Mouse (Mus musculus) testis, postnatal 14 days (tissue): ENCODE measurements around the gene Tead1.

Experiments used
- DNase-seq: peaks from one replicate; pipeline ENCODE4 v3.0.0; 2021; ENCODE audit warnings: low spot score

Tead1 gene

DNA sequence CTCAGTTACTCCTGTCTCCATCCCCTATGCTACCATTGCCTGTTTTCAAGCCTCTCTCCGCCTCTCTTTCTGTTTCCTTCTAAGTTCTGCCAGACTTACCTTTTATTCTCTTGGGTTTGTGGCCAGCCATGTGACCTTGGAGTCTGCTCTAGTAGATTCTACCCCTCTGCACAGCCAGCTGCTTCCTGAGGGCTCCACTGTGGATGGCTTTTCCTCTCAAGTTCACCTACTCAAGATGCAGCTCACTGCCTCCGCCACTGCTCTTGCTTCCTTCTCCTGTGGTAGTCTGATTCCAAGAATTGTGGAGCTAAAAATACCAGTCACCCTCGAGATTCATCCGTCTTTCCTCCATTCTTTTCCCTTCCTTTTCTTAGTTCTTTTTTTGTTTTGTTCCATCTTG, 140.7 kb downstream of the Tead1 start:
- DNase-seq, result no peak

DNA sequence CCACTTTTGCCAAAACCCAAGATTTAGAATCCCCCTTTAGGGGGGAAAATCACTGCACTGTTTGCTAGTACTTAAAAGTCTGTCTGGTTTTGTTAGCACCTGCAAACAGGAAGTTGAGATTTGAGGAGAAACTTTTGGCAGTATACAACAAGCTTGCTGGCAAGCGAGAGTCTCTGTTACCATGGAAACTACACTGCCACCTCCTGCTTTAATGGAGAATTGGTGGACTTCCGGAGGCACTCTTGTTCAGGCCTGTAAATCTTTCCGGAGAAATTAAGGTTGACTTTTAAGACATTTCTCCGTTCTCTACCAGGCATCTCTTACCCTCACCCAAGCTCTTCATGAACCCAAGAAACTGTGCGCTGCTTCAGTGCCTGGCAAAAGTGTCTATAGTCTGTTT, 143.8 kb downstream of the Tead1 start:
- DNase-seq, result no peak

DNA sequence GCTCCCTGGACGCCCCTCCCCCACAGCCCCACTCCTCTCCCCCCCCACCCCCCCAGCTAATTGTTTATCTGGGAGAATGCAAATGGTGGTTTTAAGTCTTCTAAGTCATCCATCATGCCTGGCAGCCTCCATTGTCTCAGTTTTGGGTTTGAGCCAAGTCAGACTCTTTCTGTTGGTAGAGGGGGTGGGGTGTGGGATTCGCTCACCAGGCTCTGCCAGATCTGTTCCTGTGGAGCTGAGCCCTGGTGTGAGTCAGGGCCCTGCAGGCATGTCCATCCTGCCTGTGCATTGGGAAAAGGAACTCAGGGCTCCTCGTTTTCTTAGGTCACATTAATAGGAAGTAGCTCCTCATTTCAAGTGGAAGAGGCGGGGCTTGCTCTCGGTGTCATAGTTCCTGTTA, 144.5 kb downstream of the Tead1 start:
- peak; percentile 39 for DNase-seq

DNA sequence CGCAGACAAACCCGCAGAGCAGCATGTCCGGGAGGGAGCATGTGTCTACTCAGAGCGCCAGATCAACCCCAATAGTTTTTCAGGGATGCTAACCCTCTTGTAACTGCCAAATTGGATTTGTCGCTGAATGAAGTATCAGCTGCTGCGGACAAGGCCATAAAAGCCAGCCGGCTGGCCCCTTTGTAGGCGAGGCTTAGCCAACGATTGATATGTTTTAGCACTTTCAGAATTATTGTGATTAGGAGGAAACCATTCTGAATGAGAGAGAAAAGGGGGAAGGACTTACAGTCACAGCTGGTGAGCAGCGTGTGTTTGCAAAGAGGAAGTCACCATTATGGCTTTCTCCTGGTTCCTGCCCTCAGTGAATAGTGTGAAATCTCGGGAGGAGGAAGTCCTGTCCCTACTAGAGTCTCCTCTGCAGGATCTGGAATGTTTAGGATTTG, 146.2 kb downstream of the Tead1 start:
- no peak for DNase-seq

DNA sequence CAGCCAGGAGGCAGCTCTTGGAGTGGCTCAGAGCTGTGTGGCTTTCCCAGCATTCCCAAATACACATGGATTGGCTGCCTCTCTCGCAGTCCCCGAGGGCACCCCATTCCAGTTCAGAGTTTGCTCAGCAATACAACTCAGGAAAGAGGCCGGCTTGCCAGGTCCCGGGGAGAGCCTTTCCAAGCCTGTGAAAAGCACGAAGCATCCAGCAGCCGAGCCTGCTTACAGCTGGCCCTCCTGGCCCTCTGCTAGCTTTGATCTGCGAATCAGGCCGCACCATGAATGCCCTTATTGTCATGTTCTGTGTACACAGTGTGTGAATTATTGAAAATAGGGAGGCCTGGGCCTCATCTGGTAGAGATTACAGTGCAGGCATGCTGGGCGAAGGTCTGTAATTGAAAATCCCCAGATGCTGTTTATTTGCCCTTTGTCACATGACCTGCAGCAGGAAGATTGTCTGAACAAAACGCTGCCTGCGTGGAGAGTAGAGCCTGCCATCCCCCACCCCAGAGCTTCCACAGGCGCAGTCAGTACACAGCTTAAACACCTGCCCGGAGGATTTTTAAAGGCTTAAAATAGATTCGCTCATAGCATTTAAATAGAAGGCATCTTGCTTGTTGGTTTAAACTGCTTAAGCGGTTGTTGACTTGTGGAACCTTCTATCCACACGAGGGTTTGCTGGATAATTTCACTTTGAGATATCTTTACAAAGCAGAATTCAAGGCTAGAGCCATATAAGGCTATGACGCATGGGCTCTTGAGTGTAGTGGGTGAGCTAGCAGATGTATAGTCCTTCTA, 147.2 kb downstream of the Tead1 start:
- peak; percentile 24 for DNase-seq

DNA sequence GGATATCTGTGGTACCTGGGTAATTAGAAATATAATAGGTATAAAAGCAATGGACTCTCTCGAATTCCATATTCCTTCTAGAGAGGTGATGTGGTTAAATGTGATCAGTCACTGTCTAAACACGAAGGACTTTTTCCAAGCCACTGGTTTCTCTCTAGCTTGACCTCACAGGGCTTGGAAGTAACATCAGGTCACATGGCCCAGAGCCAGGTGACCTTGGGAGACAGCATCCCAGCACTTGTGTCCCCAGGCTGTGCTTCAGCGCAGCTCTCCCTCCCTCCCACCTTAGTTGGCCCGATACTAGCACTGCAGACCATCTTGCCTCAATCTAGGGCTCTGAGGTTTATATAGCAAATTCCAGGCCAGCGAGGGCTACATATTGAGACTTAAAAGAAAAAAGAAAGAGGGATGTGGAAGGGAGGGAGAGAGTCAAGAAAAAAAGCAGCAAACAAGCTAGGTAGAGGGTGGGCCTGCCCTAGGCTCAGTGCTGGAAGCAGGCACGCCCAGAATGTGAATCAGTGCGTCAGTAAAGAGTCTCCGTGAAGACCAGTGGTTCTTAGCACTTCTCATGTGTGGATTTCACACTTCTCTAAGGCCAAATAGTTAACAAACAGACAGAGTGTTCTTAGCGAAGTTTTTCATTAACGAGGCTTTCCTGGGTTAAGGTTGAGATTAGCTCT, 149.0 kb downstream of the Tead1 start:
- DNase-seq, result no peak

DNA sequence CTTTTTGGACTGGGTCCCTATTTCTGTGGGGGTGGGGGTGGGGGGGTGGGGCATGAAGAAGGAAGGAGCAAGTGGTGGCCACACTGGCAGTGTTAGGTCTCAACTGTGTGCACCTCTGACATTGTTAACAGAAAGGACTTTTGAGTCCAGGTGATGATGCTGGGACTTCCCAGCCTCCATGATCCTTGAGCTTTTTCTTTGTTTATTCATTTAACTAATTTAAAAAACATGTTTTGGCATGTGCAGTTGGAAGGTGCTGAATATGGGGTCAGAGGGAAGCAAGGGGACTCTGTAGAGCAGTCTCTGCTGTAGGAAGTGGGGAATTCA, 149.5 kb downstream of the Tead1 start:
- DNase-seq, result no peak

DNA sequence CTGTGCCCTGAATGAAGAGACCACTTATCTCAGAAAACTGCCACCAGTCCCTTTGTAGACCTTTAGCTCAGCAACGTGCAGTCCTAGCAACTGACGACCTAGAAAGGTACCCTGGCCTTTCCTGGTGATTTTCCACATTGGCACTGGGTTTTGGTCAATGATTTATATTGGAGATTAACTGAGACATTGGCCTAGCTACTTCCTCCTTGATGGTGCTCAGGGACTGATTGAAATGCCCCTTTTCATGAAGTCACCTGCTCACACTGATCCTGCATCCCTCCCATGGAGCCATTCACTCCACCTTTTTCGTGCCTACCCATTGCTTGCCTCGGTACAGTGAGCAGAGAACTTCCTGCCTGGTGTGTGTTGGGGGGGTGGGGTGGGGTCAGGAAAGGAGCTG, 151.8 kb downstream of the Tead1 start:
- no peak for DNase-seq

DNA sequence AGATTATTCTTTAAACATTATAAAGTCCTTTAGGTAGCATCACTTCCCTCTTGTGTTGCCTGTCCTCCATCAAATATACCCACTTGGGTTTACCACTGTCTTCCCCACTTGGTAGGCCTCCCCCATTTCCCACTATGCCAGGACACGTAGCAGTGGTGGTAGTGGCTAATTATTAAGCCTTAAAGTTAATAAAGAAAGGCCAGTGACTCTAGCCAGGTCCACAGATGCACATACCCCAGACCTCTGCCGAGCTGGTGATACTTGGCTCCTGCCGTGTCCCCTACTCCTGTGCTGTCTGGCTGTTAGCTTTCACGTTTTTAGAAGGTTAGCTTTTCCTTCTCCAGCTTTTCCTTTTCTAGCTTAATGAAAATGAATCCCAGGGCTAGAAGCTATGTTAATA, 152.3 kb downstream of the Tead1 start:
- DNase-seq, result no peak

DNA sequence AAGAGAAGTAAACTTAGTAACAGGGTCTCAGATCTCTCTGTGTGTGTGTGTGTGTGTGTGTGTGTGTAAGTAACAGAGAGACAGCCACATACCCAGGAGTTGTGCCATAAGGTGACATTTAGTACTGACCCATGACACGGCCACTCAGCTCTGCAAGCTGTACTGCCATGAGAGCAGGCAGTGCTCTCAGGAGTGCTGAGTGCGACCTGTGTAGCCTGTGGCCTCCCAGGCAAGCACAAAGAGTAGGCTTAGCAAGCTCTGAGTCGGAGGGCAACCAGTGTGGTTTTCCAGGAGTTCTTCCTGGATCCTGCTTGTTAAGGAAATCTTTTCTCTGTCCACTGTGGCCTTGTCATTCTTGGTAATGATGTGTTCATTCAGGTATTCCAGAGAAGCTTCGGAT, 154.0 kb downstream of the Tead1 start:
- no peak for DNase-seq

DNA sequence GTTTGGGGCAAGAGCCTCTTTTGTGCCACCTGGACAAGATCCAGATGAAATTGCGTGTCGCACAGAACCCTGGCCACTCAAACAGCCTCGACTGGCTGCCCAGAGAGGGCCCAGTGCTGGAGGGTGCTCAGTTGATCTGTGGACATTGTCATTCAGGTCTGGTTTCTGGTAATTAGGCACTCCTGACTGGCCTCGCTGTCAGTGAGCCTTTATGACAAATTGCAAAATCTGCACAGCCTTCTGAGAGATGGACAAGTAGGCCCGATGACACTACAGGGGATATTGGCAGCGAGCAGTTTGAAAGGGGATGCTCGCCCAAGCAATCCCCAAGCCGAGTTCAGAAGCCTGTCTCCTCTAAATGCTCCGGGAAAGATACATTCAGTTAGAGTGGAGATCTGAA, 157.0 kb downstream of the Tead1 start:
- no peak for DNase-seq

DNA sequence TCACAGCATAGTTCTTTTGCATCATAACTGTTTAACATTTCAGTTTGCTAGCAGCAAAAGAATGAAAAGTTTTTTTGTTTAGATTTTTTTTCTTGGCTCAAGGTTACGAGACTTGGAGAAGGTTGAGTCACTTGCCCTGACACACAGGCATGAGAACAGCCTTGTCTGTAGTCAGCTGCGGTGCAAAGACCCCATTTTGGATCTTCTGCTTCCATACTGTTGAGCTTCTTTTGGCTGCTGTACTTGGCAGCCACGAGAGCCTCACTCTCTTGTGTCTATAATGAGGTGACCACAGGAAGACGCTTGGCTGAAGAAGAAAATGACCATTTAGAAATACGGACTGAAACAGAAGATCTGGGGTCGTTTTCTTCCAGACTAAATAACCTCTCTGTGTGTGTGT, 159.0 kb downstream of the Tead1 start:
- DNase-seq, result no peak

DNA sequence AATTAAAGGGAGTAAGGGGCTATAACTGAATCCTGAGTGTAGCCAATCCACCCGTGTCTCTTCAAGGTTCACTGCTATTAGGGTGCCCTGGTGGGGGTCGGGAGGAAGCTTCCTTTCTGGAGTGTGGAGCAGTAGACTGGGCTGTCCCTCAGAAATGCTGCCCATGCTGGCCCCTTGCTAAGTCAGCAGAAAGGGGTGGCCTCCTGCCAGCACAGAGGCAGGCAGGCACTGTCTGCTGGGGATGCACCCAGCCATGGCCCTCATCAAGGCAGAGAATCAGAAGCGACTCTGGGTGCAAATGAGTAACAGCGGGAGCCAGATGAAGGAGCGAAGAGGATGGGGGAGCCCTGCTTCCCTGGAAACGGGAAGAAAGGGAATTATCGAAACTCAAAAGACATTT, 161.2 kb downstream of the Tead1 start:
- DNase-seq, result no peak

DNA sequence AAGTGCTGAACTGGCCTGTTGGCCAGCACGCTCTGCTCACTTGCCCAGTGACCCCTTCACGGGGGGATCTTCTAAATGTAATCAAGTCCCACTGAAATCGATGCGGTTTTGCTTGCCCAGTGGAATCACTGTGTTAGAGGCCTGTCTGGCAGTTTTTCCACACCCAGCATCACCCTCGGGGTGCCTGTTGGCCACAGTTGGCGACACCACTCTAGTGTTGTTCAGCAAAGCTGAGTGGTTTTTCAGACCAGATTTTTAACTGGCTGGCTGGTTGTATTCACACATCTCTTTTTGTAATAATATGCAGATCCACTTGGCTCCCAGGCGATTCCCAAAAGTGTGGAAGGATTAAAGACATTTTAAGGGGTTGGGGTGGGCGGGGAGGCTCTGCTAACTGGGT, 161.8 kb downstream of the Tead1 start:
- DNase-seq, result no peak

DNA sequence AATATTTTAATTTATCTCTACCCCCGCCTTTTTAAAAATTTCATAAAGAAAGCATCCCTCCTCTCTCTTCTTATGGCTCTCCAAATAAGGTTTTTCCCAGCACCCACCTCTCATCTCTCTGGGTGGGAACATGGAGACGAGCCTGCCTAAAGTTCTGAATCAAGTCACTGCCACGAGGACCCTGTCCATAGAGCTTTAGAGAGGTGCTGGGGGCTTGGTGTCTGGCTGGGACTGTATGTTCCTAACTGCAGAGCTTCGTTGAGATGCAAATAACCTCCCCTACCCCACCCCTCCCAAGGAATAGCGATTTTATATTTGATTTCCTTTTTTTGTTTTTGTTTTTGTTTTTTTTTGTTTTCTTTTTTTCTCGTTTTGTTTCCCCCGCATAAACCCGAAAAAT, 162.4 kb downstream of the Tead1 start:
- no peak for DNase-seq

DNA sequence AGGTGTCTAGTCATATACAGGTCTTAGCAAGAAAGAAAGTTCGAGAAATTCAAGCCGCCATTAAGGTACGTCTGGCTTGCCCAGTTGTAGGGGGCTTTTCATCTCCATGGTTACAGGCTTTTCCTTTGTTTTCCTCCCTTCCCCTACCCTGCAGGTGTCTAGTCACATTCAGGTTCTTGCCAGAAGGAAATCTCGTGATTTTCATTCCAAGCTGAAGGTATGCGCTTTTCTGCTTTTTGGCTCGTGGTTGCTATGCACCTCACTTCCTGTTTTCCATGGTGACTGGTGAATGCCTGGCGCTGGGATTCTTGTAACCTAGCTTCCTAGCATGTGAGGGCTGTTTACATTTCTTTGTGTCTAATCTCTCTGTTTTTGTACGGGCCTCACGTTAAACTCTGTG, 162.8 kb downstream of the Tead1 start:
- no peak for DNase-seq

DNA sequence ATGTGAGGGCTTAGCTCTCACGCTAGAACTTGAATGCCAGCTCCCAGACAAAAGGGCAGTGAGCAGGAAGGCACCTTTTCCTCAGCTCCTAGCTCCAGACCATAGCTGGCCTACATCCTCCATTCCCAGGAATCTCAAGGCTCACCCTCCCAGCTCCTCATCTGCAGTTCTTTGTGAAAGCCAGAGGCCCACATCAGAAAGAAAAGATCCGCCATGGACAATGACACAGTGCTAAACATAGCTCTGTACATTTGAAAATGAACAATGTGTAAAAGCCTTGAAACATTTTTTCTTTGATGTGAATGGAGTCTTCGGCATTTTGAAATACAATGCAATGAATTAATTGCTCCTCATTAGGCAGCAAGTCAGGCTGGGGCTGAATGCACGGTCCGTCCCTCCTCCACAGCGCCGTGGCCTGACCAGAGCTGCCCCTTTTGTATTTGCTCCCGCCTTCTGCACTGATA, 172.2 kb downstream of the Tead1 start:
- DNase-seq, result no peak

DNA sequence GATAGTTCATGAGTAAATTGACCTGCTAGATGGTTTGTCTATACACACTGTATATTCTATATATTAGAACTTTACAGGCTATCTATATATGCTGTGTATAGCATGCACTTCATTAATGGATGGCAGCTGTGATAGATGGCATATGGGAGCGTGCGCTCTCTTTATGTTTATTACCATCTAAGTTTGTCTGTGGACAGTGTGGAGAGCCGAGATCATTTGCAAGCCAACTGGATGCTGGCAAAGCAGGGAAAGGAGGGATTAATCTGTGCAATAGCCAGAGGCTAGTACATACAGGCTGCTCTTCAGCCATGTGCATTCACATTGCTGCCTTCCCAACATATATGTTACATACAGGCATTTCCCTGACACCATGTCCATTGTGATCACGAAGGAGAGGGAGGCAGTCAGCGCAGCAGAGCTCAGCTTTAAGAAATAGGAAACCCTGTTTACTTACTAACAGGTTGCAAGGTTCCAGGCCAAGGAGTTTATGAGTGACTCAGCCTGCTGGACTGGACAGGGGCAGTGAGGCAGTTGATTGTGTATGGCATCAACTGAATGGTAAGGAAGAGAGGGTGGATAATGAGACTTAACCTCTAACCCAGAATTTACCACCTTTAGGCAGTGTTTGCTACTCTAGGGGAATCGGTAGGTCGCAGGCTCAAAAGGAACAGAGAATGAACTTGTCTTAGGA, 173.2 kb downstream of the Tead1 start:
- no peak for DNase-seq

DNA sequence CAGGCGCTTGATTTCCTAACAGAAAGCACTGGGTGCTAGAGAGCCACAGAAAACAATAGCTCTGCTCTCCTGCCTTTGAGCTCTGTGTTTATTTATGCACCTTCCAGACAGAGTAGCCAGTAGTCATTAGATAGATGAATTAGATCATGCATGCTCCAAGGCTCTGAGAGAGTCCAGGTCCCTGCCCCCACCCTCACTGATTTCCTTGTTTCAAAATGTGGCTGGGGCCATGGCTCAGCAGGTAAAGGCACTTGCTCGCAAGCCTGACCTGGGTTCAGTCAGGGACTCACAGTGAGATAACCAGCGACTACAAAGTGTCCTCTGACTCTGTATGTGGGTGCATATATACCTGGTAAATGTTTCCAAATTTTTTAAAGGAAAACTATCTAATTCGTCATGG, 174.7 kb downstream of the Tead1 start:
- DNase-seq, result no peak

DNA sequence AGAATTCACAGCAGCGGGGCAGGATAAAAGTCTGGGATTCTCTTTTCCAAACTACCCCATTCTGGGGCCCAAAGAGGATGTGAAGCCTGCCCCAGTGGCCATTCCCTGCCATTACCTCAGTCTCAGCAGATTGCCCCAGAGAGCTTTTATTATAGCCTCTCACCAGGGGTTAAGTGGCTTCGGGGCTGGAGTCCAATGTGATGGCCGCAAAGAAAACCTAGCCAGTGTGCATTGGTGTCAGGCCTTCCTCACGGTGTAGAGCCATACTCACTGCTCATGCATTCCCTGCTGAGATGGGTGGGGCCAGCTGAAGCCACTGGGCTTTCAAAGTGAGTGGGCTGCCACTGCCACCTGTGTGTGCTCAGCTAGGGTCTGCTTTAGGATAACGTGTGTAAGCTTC, 175.4 kb downstream of the Tead1 start:
- DNase-seq, result no peak

DNA sequence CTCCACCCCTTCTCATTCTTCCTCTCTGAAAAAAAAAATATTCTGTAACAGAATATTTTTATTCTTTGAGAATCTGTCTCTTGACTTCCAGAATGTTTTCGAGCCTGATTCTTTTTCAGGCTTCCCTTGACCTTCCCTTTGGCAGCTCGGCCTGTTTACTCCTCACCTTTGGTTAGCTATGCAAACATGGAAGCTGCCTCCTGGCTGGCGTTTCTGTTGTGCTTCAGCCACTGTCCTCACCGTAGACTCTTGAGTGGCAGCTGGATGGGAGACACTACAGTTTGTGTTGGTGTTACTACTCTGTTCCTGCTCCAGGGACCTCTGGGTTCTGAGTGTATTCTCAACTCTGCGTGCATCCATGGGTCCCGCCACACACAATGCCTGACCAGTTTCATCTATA, 176.3 kb downstream of the Tead1 start:
- no peak for DNase-seq

DNA sequence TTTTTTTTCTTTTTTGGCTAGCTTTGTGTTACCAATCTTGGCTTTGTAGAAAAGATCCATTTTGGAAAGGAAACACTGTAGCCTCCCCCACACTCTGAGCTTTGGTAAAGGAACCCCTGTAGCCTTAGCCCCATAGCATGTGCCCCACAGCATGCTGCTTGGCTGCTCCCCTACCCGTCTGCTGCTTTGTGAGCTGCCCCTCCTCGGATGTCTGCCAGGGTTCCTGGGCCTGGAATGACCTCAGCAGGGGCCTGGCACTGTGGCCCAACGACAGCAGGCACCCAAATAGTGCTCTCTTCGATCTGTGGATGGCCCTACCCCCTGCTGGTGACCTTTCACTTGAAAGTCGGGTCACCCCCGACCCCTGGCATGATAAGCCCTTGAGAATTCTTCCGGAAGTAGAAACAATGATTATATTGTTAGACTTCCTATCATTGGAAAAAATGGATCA, 177.0 kb downstream of the Tead1 start:
- DNase-seq, result no peak

DNA sequence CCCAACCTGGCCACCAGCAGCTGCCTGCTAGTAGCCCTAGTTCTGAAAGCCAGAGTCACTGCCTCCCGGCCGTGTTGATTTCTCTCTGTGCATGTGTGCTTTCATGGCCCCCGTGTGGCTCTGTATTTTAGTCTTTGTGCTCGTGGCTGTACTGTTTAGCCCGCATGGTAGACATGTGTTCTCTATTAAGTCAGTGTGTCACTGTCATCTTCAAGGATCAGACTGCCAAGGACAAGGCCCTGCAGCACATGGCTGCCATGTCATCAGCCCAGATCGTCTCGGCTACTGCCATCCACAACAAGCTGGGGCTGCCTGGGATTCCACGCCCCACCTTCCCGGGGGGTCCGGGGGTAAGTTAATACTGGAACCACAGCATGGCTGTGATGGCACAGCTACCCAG, 177.5 kb downstream of the Tead1 start:
- DNase-seq, result no peak
